Mouse (Mus musculus) B cell, adult (primary cell): ENCODE data around the gene Kif12. TPM values are rescaled to one million over a fixed set of nuclear protein-coding genes. Genes with fewer than 3 reads are reported as not detected.

Experiments used
- total RNA-seq: library from RNA; stranded (reverse); gene quantifications from 4 replicates; pipeline ENCODE4 v1.2.4, GENCODE M21; 2023; ENCODE audit not compliant: inconsistent age

Kif12 gene
- not detected in 4 replicates for total RNA-seq

GRCm38 (mm10) chr4:63171969-63172685, at the start of gene Kif12:
TSS of gene Kif12 (minus strand) at chr4:63172131.

GRCm38 (mm10) chr4:63213907-63214621, 42.1 kb upstream of the Kif12 start, which contains the start of gene Col27a1:
TSS of gene Col27a1 (plus strand) at chr4:63214004.

DNA sequence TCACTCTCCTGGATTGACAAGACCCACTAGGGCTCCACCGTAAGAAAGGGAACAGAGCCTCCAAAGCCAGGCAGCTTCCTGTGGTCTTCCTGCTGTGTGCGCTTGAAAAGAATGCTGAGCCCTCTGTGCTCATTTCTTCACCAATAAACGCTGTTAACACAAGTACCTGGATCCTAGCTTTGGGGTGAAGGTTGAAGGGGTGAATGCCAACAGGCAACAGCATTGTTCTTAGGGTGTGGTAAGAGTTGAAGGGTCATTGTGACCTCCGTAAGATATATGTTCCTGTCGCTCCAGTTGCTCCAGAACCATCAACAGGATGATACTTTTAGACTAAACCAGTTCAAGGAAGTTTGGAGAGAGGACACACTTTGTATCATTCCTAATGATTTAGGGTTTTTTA, 17.2 kb downstream of the Kif12 start, which contains the start of gene Ambp:
TSS of gene Ambp (minus strand) at position 101 of the 400 bp plus-strand sequence.

Other genes with a start within 250 kb of the Kif12 start
- gene Zfp618, start 206.6 kb downstream of the Kif12 start, total RNA-seq: 0.12 TPM in 1 of 4 replicates, not detected in the others
- not detected in 4 replicates for gene Ambp, start 17.3 kb downstream of the Kif12 start, total RNA-seq
- gene Col27a1, start 41.9 kb upstream of the Kif12 start, total RNA-seq: 7.4 to 10.4 TPM (median 9.2 TPM) in 4 replicates
- gene Orm1, start 172.4 kb upstream of the Kif12 start, total RNA-seq: not detected in 4 replicates
- not detected in 4 replicates for gene Orm3, start 184.0 kb upstream of the Kif12 start, total RNA-seq
- not detected in 4 replicates for gene Orm2, start 190.3 kb upstream of the Kif12 start, total RNA-seq
- gene Akna, start 231.2 kb upstream of the Kif12 start, total RNA-seq: 284 to 329 TPM (median 303 TPM) in 4 replicates